Mouse (Mus musculus): ENCODE measurements around the gene Eps8l3. TPM values are rescaled to one million over a fixed set of nuclear protein-coding genes. Genes with fewer than 3 reads are reported as not detected.
A peak's percentile ranks its signal among the peaks of the same experiment; 100 is the strongest.

Gene Eps8l3
- polyA plus RNA-seq, 1 experiment from 2014 or later, result 0.13 TPM

GRCm38 (mm10) chr3:107843406-107843805, 33.6 kb upstream of the Eps8l3 start:
- no peaks in the 10 kb centered on the region for H3K9me3 ChIP-seq (replicated peaks; ENCODE audit: low read length)
- H3K4me2 ChIP-seq (ENCODE audit: low read length), result no peak overlapping the region
- WGBS, result 87% methylated on average over 3 of the region's 3 CpGs
- DNase-seq (ENCODE audit: low spot score) (no peak), ATAC-seq (replicated peaks; ENCODE audit: low FRiP score, low read depth) (no peak)
- H3K9ac ChIP-seq (ENCODE audit: low read depth, low read length), result no peak overlapping the region
- H3K36me3 ChIP-seq (ENCODE audit: insufficient read depth, low read length), result no peaks in the 10 kb centered on the region
- H3K4me3 ChIP-seq (replicated peaks; ENCODE audit: low read depth, low read length), result no peak overlapping the region
- H3K4me1 ChIP-seq (replicated peaks; ENCODE audit: insufficient read depth, low read length), result no peaks in the 10 kb centered on the region
- no peaks in the 10 kb centered on the region for H3K27me3 ChIP-seq (ENCODE audit: insufficient read depth, low read length)
- no peak overlapping the region for H3K27ac ChIP-seq
- TF ChIP-seq CTCF (IDR thresholded peaks at IDR 0.05; ENCODE audit: low read depth), result no peak

GRCm38 (mm10) chr3:107844001-107844400, 33.0 kb upstream of the Eps8l3 start:
- DNase-seq (ENCODE audit: low spot score) (peak; percentile 22), ATAC-seq (replicated peaks; ENCODE audit: low FRiP score, low read depth) (no peak)
- H3K9me3 ChIP-seq (replicated peaks; ENCODE audit: low read length), result no peaks in the 10 kb centered on the region
- no peak overlapping the region for H3K4me3 ChIP-seq (replicated peaks; ENCODE audit: low read depth, low read length)
- no peak overlapping the region for H3K9ac ChIP-seq (ENCODE audit: low read depth, low read length)
- H3K4me2 ChIP-seq (ENCODE audit: low read length), result no peak overlapping the region
- H3K4me1 ChIP-seq (replicated peaks; ENCODE audit: insufficient read depth, low read length), result no peaks in the 10 kb centered on the region
- TF ChIP-seq CTCF (IDR thresholded peaks at IDR 0.05; ENCODE audit: low read depth), result no peak
- 88% methylated on average over 3 of the region's 3 CpGs for WGBS
- H3K27ac ChIP-seq, result no peak overlapping the region
- H3K36me3 ChIP-seq (ENCODE audit: insufficient read depth, low read length), result no peaks in the 10 kb centered on the region
- H3K27me3 ChIP-seq (ENCODE audit: insufficient read depth, low read length), result no peaks in the 10 kb centered on the region

GRCm38 (mm10) chr3:107844499-107844898, 32.5 kb upstream of the Eps8l3 start:
- no peaks in the 10 kb centered on the region for H3K9me3 ChIP-seq (replicated peaks; ENCODE audit: low read length)
- WGBS, result 84% methylated on average over 2 of the region's 2 CpGs
- DNase-seq (ENCODE audit: low spot score), result no peak
- H3K27ac ChIP-seq, result no peak overlapping the region
- H3K4me2 ChIP-seq (ENCODE audit: low read length), result no peak overlapping the region
- no peak overlapping the region for H3K4me3 ChIP-seq (replicated peaks; ENCODE audit: low read depth, low read length)
- H3K4me1 ChIP-seq (replicated peaks; ENCODE audit: insufficient read depth, low read length), result no peaks in the 10 kb centered on the region
- H3K9ac ChIP-seq (ENCODE audit: low read depth, low read length), result no peak overlapping the region
- H3K27me3 ChIP-seq (ENCODE audit: insufficient read depth, low read length), result no peaks in the 10 kb centered on the region
- TF ChIP-seq CTCF (IDR thresholded peaks at IDR 0.05; ENCODE audit: low read depth), result no peak
- no peaks in the 10 kb centered on the region for H3K36me3 ChIP-seq (ENCODE audit: insufficient read depth, low read length)
- ATAC-seq (replicated peaks; ENCODE audit: low FRiP score, low read depth), result no peak

GRCm38 (mm10) chr3:107846175-107846574, 30.9 kb upstream of the Eps8l3 start:
- ATAC-seq (replicated peaks; ENCODE audit: low FRiP score, low read depth), result no peak

GRCm38 (mm10) chr3:107846835-107847234, 30.2 kb upstream of the Eps8l3 start:
- WGBS, result 73% methylated on average over 3 of the region's 3 CpGs
- H3K4me1 ChIP-seq (replicated peaks; ENCODE audit: insufficient read depth, low read length), result peaks cover 10% of the 10 kb centered on the region; the same call in 1 of the 2 replicates
- H3K9me3 ChIP-seq (replicated peaks; ENCODE audit: low read length), result no peaks in the 10 kb centered on the region
- H3K4me3 ChIP-seq (replicated peaks; ENCODE audit: low read depth, low read length), result no peak overlapping the region
- TF ChIP-seq CTCF (IDR thresholded peaks at IDR 0.05; ENCODE audit: low read depth), result no peak
- DNase-seq (ENCODE audit: low spot score) (no peak), ATAC-seq (replicated peaks; ENCODE audit: low FRiP score, low read depth) (no peak)
- H3K9ac ChIP-seq (ENCODE audit: low read depth, low read length), result no peak overlapping the region
- H3K36me3 ChIP-seq (ENCODE audit: insufficient read depth, low read length), result no peaks in the 10 kb centered on the region
- H3K27ac ChIP-seq, result no peak overlapping the region
- H3K4me2 ChIP-seq (ENCODE audit: low read length), result no peak overlapping the region
- no peaks in the 10 kb centered on the region for H3K27me3 ChIP-seq (ENCODE audit: insufficient read depth, low read length)

More at GRCm38 (mm10) chr3:107846175-107846574, 30.9 kb upstream of the Eps8l3 start:
- no peak for TF ChIP-seq CTCF (IDR thresholded peaks at IDR 0.05; ENCODE audit: low read depth)
- Histone ChIP-seq H3K27me3 (ENCODE audit: insufficient read depth, low read length) (no peaks in the 10 kb centered on the region), H3K27ac (no peak overlapping the region), H3K9ac (ENCODE audit: low read depth, low read length) (no peak overlapping the region), H3K4me2 (ENCODE audit: low read length) (no peak overlapping the region), H3K36me3 (ENCODE audit: insufficient read depth, low read length) (no peaks in the 10 kb centered on the region), H3K4me3 (replicated peaks; ENCODE audit: low read depth, low read length) (no peak overlapping the region), H3K4me1 (replicated peaks; ENCODE audit: insufficient read depth, low read length) (peaks cover 10% of the 10 kb centered on the region; the same call in 1 of the 2 replicates), H3K9me3 (replicated peaks; ENCODE audit: low read length) (no peaks in the 10 kb centered on the region)
- WGBS, result 85% methylated on average over 1 of the region's 1 CpGs
- DNase-seq (ENCODE audit: low spot score), result no peak

GRCm38 (mm10) chr3:107848126-107848525, 28.9 kb upstream of the Eps8l3 start:
- Histone ChIP-seq H3K27ac (no peak overlapping the region), H3K9me3 (replicated peaks; ENCODE audit: low read length) (no peaks in the 10 kb centered on the region), H3K27me3 (ENCODE audit: insufficient read depth, low read length) (no peaks in the 10 kb centered on the region), H3K4me1 (replicated peaks; ENCODE audit: insufficient read depth, low read length) (peaks cover 10% of the 10 kb centered on the region; the same call in 1 of the 2 replicates), H3K36me3 (ENCODE audit: insufficient read depth, low read length) (no peaks in the 10 kb centered on the region), H3K9ac (ENCODE audit: low read depth, low read length) (no peak overlapping the region), H3K4me2 (ENCODE audit: low read length) (no peak overlapping the region), H3K4me3 (replicated peaks; ENCODE audit: low read depth, low read length) (no peak overlapping the region)
- DNase-seq (ENCODE audit: low spot score), result no peak
- WGBS, result 62% methylated on average over 4 of the region's 4 CpGs
- no peak for TF ChIP-seq CTCF (IDR thresholded peaks at IDR 0.05; ENCODE audit: low read depth)
- ATAC-seq (replicated peaks; ENCODE audit: low FRiP score, low read depth), result no peak

Measured in kidney, postnatal 0 days (tissue).